Mouse (Mus musculus) ovary, adult 18-20 months (tissue): ENCODE data around the gene Dscam.

Source experiments
- DNase-seq: peaks from one replicate; pipeline ENCODE4 v3.0.0; 2022; ENCODE audit warnings: low spot score, mixed read lengths

Gene Dscam

GRCm38 (mm10) chr16:96720666-96721065, 449.9 kb downstream of the Dscam start:
- no peak for DNase-seq

GRCm38 (mm10) chr16:96718221-96718620, 452.3 kb downstream of the Dscam start:
- no peak for DNase-seq

- no peak for DNase-seq
Measured at GRCm38 (mm10) chr16:96716633-96717032, 453.9 kb downstream of the Dscam start.

- DNase-seq: no peak
Measured at GRCm38 (mm10) chr16:96711935-96712334, 458.6 kb downstream of the Dscam start.

DNA sequence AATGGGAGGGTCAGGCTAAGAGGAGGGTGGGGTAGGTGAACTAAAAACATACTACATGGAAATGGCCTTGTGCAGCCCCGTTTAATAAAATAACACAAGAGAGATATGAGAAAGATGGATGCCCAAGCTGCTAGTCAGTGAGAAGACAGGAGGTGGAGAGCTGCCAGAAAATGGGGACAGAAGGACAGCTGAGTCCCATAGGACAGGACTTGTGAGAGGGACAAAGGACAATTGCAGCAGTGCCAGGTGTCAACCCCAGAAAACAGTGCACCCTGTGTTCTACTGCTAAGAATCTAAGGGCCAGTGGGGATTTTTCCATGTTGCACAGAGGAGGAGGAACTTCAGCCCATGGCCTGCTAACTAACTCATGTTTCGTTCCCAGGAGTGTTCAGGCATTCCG, 470.0 kb downstream of the Dscam start:
- DNase-seq: no peak

DNA sequence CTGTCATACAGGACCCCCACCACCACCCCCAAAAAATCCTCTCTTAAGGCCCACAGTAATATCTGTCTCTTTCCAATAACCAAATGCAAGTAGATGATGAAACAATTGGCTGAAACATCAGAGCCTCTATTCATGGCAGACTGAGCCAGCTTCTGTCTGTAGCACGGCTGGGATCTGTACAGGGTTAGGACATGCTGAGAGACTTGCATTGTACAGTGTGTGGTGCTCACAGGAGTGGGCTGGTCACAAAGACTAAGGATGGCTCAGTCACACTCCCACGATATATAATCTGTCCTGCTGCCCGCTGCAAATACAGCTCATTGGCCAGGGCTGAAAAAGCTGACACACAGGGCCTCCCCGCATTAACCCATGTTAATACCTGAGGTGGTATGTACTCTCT, 474.7 kb downstream of the Dscam start:
- DNase-seq: no peak

DNA sequence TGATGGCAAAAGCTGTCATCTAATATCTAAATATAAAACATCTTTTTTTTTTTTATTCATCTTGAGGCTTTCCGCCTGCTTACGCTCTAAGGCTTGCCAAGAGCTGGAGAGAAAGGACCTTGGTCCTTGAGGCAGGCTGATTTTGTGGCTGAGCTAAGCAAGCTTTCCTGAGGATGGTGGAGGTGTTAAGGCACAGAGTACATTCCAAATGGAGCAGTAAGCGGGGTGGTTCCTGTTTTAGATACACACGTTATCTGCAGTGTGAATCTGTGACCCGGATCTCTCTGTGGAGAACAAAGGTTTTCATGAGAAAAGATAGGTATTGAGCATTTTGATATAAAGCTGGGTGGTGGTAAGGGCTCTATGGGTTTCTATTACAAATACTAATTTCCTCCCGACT, 479.0 kb downstream of the Dscam start:
- DNase-seq: no peak

DNA sequence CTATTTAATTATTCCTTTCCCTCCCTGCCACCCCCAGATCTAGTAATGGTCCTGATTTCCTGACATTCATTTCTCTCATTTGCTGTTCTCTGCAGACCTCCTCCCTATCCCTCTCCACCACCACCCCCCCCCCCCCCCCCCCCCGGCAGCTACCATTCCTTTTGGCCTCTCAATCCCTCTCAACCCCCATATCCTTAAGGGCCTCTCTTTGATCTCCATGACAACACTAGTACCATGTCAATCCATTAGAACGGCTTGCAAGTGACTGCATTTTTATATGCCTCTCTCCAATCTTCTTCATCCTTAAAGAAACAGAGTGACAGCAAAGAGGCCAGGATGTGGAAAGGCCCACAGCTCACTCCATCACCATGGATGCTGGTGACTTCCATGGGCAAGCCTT, 480.5 kb downstream of the Dscam start:
- no peak for DNase-seq

GRCm38 (mm10) chr16:96689419-96689818, 481.1 kb downstream of the Dscam start:
- no peak for DNase-seq

GRCm38 (mm10) chr16:96685065-96685464, 485.5 kb downstream of the Dscam start:
- DNase-seq: no peak

DNA sequence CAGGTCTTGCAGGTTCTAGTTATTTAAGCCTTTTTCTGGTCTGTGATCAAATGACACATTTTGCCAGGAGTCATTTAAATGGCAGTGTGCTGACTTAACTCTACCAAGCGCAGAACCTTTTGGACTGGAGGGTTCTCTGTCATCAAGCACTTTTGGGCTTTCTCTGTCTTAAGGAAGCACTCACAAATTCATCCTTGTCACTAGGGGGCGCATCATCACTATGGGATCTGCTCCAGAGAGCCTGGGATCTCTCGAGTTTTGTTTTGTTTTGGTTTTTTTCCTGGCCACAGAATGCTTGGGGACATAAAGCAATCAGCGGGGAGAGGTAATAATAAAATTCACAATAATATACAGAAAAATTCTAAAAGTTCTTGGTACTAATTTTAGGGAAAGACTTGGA, 486.0 kb downstream of the Dscam start:
- DNase-seq: no peak

DNA sequence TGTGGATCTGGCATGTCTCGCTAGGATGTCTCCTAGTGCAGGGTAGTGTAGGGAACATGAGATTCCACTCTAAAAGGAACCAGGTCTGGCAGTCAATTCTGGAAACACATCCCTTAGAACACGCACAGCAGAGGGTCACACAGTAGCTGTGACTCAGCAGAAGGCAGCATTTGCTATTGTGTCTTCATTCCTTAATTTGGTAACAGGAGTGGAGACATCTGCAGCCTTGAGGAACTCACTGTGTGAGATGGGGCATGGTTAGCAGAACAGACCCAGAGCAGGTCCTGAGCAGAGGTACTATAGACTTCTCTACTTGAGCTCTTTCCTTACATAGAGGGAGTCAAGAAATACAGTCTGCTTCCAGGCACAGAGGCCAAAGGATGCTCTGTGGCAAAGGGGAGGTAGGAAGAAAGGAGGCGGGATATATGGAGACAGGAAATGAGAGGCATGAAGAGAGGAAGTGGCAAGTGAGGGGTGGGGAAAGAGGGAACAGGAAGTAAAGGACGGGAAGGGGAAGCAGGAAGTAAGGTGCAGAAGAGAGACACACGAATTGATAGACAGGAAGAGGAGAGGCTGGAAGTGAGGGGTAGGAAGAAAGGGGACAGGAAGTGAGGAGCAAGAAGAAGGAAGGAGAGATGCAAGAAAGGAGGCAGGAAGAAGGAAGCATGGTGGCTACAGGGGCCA, 488.1 kb downstream of the Dscam start:
- no peak for DNase-seq

DNA sequence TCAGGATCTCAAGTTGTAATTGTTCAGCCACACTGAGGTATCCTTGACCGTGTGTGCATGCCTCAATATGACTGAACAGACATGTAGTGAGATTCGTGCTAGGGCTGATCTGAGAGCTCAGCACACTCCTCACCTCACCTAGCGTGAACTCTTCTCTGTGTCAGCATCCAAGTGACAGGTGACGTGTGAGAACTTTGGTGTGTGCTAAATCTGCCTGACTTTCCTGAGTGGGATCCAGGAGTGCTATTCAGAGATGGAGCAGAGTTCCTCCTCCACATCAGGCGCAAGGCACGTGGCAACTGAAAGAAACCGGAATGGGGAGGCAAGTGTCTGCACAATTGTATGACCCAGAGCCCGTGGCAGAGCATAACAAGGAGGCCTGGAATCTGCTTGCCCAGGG, 490.6 kb downstream of the Dscam start:
- no peak for DNase-seq

DNA sequence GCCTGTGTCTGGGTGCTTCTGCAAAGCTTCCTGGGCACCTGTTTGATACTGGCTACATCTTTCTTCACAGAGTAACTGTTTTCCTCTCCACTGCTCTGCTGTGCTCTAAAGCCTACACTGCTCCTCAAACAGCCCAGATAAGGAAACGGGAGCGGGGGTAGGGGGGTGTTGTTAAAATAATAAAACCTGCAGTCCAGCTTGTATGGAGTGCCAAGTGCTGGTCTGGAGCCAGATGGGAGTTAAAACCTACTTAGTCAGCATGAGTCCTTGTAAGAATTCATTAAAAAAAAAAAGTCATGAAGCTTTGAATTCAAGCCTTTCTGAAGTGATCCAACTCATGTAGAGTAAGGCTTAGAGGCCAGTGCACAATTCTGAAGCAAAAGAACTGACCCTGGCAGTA, 493.1 kb downstream of the Dscam start:
- no peak for DNase-seq

GRCm38 (mm10) chr16:96676663-96677062, 493.9 kb downstream of the Dscam start:
- no peak for DNase-seq

- no peak for DNase-seq
Measured at GRCm38 (mm10) chr16:96673191-96673847, 497.2 kb downstream of the Dscam start.

GRCm38 (mm10) chr16:96671603-96672374, 498.8 kb downstream of the Dscam start:
- no peak for DNase-seq

- DNase-seq: no peak
Measured at GRCm38 (mm10) chr16:96669706-96670105, 500.8 kb downstream of the Dscam start.

- no peak for DNase-seq
Measured at GRCm38 (mm10) chr16:96668478-96668877, 502.1 kb downstream of the Dscam start.

DNA sequence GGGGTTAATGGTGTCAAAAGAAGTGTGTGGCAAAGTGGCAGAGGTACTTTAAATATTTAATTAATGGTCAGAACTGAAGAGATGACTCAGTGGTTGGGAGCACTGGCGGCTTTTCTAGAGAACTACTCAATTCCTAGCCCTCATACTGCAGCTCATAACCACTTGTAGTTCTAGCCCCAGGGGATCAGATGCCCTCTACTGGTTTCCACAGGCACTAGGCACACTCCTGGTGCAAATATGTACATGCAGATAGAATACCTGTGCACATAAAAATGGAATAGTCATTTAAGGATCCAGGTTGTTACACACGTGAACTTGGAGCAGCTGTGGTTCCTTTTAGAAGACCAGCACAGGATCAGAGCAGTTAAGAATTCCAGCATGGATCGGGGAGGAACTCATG, 509.5 kb downstream of the Dscam start:
- no peak for DNase-seq

GRCm38 (mm10) chr16:96659275-96659674, 511.3 kb downstream of the Dscam start:
- DNase-seq: no peak

DNA sequence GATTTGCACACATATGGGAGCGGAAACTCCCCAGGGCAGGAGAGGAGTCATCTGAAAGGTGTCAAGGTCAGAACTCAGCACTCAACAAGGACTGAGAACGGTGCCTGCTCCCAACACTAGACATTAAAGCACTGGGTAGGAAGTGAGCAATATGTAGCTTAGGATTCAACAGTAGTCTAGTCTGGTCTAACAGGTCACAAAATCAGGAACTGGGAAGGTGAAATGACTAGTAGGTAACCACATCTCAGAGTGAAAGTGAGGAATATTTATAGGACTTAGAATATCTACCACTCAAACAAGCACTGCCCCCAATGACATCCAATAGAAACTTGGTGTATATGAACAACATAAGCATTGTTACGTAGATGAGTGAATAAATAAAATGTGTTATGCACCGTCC, 515.0 kb downstream of the Dscam start:
- DNase-seq: no peak

- no peak for DNase-seq
Measured at GRCm38 (mm10) chr16:96654054-96654453, 516.5 kb downstream of the Dscam start.
